Comparison of ENCODE assay signal across 35 mouse cellular contexts in the genomic region with DNA sequence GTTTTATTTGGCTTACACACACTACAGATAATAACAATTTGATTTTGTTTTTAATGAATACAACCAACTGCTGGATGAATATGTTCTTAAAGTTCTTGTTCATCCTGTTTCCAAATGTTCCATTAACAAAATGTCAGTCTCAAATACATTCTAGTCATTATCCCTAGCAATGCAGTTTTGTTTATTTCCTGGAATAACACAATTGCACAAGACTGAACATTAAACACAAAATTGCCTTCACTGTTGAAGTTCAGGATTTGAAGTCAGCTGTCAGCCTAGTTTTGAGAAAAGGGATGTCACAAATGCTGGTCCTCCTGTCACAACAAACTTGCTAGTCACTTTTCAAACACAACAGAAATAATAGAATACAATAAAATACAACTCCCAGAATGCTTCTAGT. TPM values are rescaled to one million over a fixed set of nuclear protein-coding genes. Genes with fewer than 3 reads are reported as not detected.
"Had no signal": no experiment of that assay in that cellular context is flagged by ENCODE, and none has a peak within 500 bp of the region (broad histone marks: within the 10 kb centered on the region; RNA-seq: fewer than 3 reads in every experiment).

No protein-coding gene starts in this region.

- H3K27ac ChIP-seq: heart, adult 2 months; heart, embryonic 10.5 days; heart, embryonic 13.5 days; heart, embryonic 15.5 days; hindbrain, embryonic 10.5 days; hindbrain, embryonic 12.5 days; hindbrain, embryonic 13.5 days; hindbrain, embryonic 14.5 days; hindbrain, embryonic 15.5 days; hindbrain, postnatal 0 days; intestine, embryonic 15.5 days; kidney, embryonic 15.5 days; kidney, postnatal 0 days; layer of hippocampus, adult 2 months had no signal

- H3K4me1 ChIP-seq: hindbrain, embryonic 12.5 days; hindbrain, embryonic 13.5 days; hindbrain, embryonic 15.5 days; intestine, embryonic 15.5 days; kidney, embryonic 15.5 days had no signal

- H3K9me3 ChIP-seq: heart, embryonic 10.5 days; heart, embryonic 12.5 days; heart, embryonic 13.5 days; heart, embryonic 15.5 days; hindbrain, embryonic 10.5 days; hindbrain, embryonic 12.5 days; hindbrain, embryonic 13.5 days; hindbrain, embryonic 15.5 days; intestine, embryonic 15.5 days; kidney, embryonic 15.5 days had no signal

- H3K9ac ChIP-seq: heart, embryonic 12.5 days; heart, embryonic 13.5 days; heart, embryonic 15.5 days; hindbrain, embryonic 12.5 days; hindbrain, embryonic 13.5 days; hindbrain, embryonic 14.5 days; hindbrain, embryonic 15.5 days; intestine, embryonic 15.5 days; kidney, embryonic 15.5 days had no signal

- H3K4me2 ChIP-seq: heart, embryonic 11.5 days; heart, embryonic 12.5 days; heart, embryonic 13.5 days; heart, embryonic 15.5 days; hindbrain, embryonic 12.5 days; hindbrain, embryonic 13.5 days; hindbrain, embryonic 14.5 days; hindbrain, embryonic 15.5 days; intestine, embryonic 15.5 days; kidney, embryonic 15.5 days had no signal

- H3K27me3 ChIP-seq: heart, embryonic 12.5 days; heart, embryonic 13.5 days; heart, embryonic 15.5 days; hindbrain, embryonic 12.5 days; hindbrain, embryonic 13.5 days; hindbrain, embryonic 15.5 days; intestine, embryonic 15.5 days; kidney, embryonic 15.5 days had no signal

- H3K36me3 ChIP-seq: heart, embryonic 10.5 days; heart, embryonic 12.5 days; heart, embryonic 13.5 days; heart, embryonic 15.5 days; hindbrain, embryonic 10.5 days; hindbrain, embryonic 12.5 days; hindbrain, embryonic 13.5 days; hindbrain, embryonic 15.5 days; intestine, embryonic 15.5 days; kidney, embryonic 15.5 days had no signal

- DNase-seq: heart, adult 2 months; heart, postnatal 10 days; heart, postnatal 14 days; heart, postnatal 36 days; heart, postnatal 4 days; kidney, adult 11 months; kidney, adult 18-20 months; kidney, adult 2 months; kidney, adult 8-10 months; kidney, adult 9 months; kidney, postnatal 10 days; kidney, postnatal 14 days; kidney, postnatal 25 days; kidney, postnatal 36 days; kidney, postnatal 4 days; layer of hippocampus, adult 9-11 months had no signal

- ATAC-seq: hindbrain, embryonic 16.5 days; hindbrain, postnatal 0 days; inflammation-experienced regulatory T-cells, adult 6 months; intestine, embryonic 15.5 days; intestine, embryonic 16.5 days; intestine, postnatal 0 days had no signal

- H3K4me3 ChIP-seq: heart, adult 2 months; heart, embryonic 10.5 days; heart, embryonic 12.5 days; heart, embryonic 13.5 days; heart, embryonic 15.5 days; hindbrain, embryonic 10.5 days; hindbrain, embryonic 12.5 days; hindbrain, embryonic 13.5 days; hindbrain, embryonic 15.5 days; intestine, embryonic 15.5 days; kidney, embryonic 15.5 days; layer of hippocampus, adult 2 months had no signal

RNA-seq across cellular contexts. Expression of a gene that starts 12.1 kb away (rescaled TPM):
- polyA plus RNA-seq: inflammation-experienced regulatory T-cells, adult 6 months had no signal
